Mouse (Mus musculus): ENCODE data around the gene Spag6. TPM values are rescaled to one million over a fixed set of nuclear protein-coding genes. Genes with fewer than 3 reads are reported as not detected.
A peak's percentile ranks its signal among the peaks of the same experiment; 100 is the strongest.

The Spag6 gene
- polyA plus RNA-seq, 1 experiment from 2014 or later, result 0.10 TPM

GRCm38 (mm10) chr2:18718521-18718920 is 24.7 kb downstream of the Spag6 start:
- Histone ChIP-seq H3K9me3 (replicated peaks) (no peaks in the 10 kb centered on the region), H3K4me1 (no peaks in the 10 kb centered on the region), H3K27me3 (ENCODE audit: low read depth, poor library complexity, severe bottlenecking) (no peaks in the 10 kb centered on the region), H3K27ac (replicated peaks) (no peak overlapping the region), H3K36me3 (no peaks in the 10 kb centered on the region), H3K4me3 (no peak overlapping the region)
- WGBS, result 87% methylated on average over 4 of the region's 4 CpGs
- DNase-seq (ENCODE audit: low spot score), result no peak

GRCm38 (mm10) chr2:18722208-18722830 is 28.5 kb downstream of the Spag6 start:
- Histone ChIP-seq H3K4me1 (no peaks in the 10 kb centered on the region), H3K9me3 (replicated peaks) (no peaks in the 10 kb centered on the region), H3K4me3 (no peak overlapping the region), H3K27me3 (ENCODE audit: low read depth, poor library complexity, severe bottlenecking) (no peaks in the 10 kb centered on the region), H3K36me3 (no peaks in the 10 kb centered on the region), H3K27ac (replicated peaks) (no peak overlapping the region)
- 64% methylated on average over 3 of the region's 3 CpGs for WGBS
- DNase-seq (ENCODE audit: low spot score), result no peak

- no peak for DNase-seq (ENCODE audit: low spot score)
- Histone ChIP-seq H3K4me1 (no peaks in the 10 kb centered on the region), H3K36me3 (no peaks in the 10 kb centered on the region), H3K9me3 (replicated peaks) (no peaks in the 10 kb centered on the region), H3K27ac (replicated peaks) (no peak overlapping the region), H3K4me3 (no peak overlapping the region), H3K27me3 (ENCODE audit: low read depth, poor library complexity, severe bottlenecking) (peaks cover 3% of the 10 kb centered on the region; the same call in 1 of the 2 replicates)
- WGBS, result 80% methylated on average over 1 of the region's 1 CpGs
Measured at GRCm38 (mm10) chr2:18724462-18724861, 30.6 kb downstream of the Spag6 start.

GRCm38 (mm10) chr2:18725880-18726279 is 32.0 kb downstream of the Spag6 start:
- WGBS, result 83% methylated on average over 4 of the region's 4 CpGs
- Histone ChIP-seq H3K36me3 (no peaks in the 10 kb centered on the region), H3K4me1 (no peaks in the 10 kb centered on the region), H3K27me3 (ENCODE audit: low read depth, poor library complexity, severe bottlenecking) (peaks cover 3% of the 10 kb centered on the region; the same call in 1 of the 2 replicates), H3K27ac (replicated peaks) (no peak overlapping the region), H3K4me3 (no peak overlapping the region), H3K9me3 (replicated peaks) (no peaks in the 10 kb centered on the region)
- DNase-seq (ENCODE audit: low spot score), result no peak

- 36% methylated on average over 9 of the region's 9 CpGs for WGBS
- Histone ChIP-seq H3K4me3 (no peak overlapping the region), H3K4me1 (peaks cover 22% of the 10 kb centered on the region), H3K36me3 (no peaks in the 10 kb centered on the region), H3K27ac (replicated peaks) (peak overlapping the region; percentile 23; the same call in 1 of the 2 replicates), H3K9me3 (replicated peaks) (no peaks in the 10 kb centered on the region), H3K27me3 (ENCODE audit: low read depth, poor library complexity, severe bottlenecking) (peaks cover 6% of the 10 kb centered on the region; the same call in 1 of the 2 replicates)
- peak; percentile 15 for DNase-seq (ENCODE audit: low spot score)
Measured at GRCm38 (mm10) chr2:18731718-18732117, 37.9 kb downstream of the Spag6 start.

- WGBS, result 29% methylated on average over 5 of the region's 5 CpGs
- DNase-seq (ENCODE audit: low spot score), result peak; percentile 15
Measured at GRCm38 (mm10) chr2:18734394-18735127, 40.7 kb downstream of the Spag6 start.

GRCm38 (mm10) chr2:18737040-18737439 is 43.2 kb downstream of the Spag6 start:
- 67% methylated on average over 8 of the region's 8 CpGs for WGBS
- Histone ChIP-seq H3K9me3 (replicated peaks) (no peaks in the 10 kb centered on the region), H3K27ac (replicated peaks) (no peak overlapping the region), H3K4me3 (no peak overlapping the region), H3K27me3 (ENCODE audit: low read depth, poor library complexity, severe bottlenecking) (peaks cover 3% of the 10 kb centered on the region; the same call in 1 of the 2 replicates), H3K36me3 (no peaks in the 10 kb centered on the region), H3K4me1 (peaks cover 15% of the 10 kb centered on the region)
- no peak for DNase-seq (ENCODE audit: low spot score)

More at GRCm38 (mm10) chr2:18734394-18735127, 40.7 kb downstream of the Spag6 start:
- peak overlapping the region; percentile 63; the same call in 1 of the 2 replicates for H3K27ac ChIP-seq (replicated peaks)
- H3K9me3 ChIP-seq (replicated peaks), result no peaks in the 10 kb centered on the region
- H3K27me3 ChIP-seq (ENCODE audit: low read depth, poor library complexity, severe bottlenecking), result peaks cover 3% of the 10 kb centered on the region; the same call in 1 of the 2 replicates
- peaks cover 22% of the 10 kb centered on the region for H3K4me1 ChIP-seq
- no peak overlapping the region for H3K4me3 ChIP-seq
- no peaks in the 10 kb centered on the region for H3K36me3 ChIP-seq

GRCm38 (mm10) chr2:18739216-18739615 is 45.4 kb downstream of the Spag6 start:
- Histone ChIP-seq H3K36me3 (no peaks in the 10 kb centered on the region), H3K9me3 (replicated peaks) (no peaks in the 10 kb centered on the region), H3K27me3 (ENCODE audit: low read depth, poor library complexity, severe bottlenecking) (peaks cover 3% of the 10 kb centered on the region; the same call in 1 of the 2 replicates), H3K4me1 (peaks cover 12% of the 10 kb centered on the region), H3K4me3 (no peak overlapping the region), H3K27ac (replicated peaks) (no peak overlapping the region)
- no peak for DNase-seq (ENCODE audit: low spot score)
- 67% methylated on average over 2 of the region's 2 CpGs for WGBS

GRCm38 (mm10) chr2:18756144-18756543 is 62.3 kb downstream of the Spag6 start:
- Histone ChIP-seq H3K4me3 (no peak overlapping the region), H3K9me3 (replicated peaks) (no peaks in the 10 kb centered on the region), H3K36me3 (no peaks in the 10 kb centered on the region), H3K27ac (replicated peaks) (no peak overlapping the region), H3K27me3 (ENCODE audit: low read depth, poor library complexity, severe bottlenecking) (peaks cover 5% of the 10 kb centered on the region; the same call in 1 of the 2 replicates), H3K4me1 (no peaks in the 10 kb centered on the region)
- no peak for DNase-seq (ENCODE audit: low spot score)
- 81% methylated on average over 2 of the region's 2 CpGs for WGBS

- no peak for DNase-seq (ENCODE audit: low spot score)
- peaks cover 36% of the 10 kb centered on the region for H3K27me3 ChIP-seq (ENCODE audit: low read depth, poor library complexity, severe bottlenecking)
- peaks cover 16% of the 10 kb centered on the region for H3K4me1 ChIP-seq
- no peaks in the 10 kb centered on the region for H3K36me3 ChIP-seq
- WGBS, result 82% methylated on average over 2 of the region's 2 CpGs
- no peak overlapping the region for H3K4me3 ChIP-seq
- no peak overlapping the region for H3K27ac ChIP-seq (replicated peaks)
- no peaks in the 10 kb centered on the region for H3K9me3 ChIP-seq (replicated peaks)
Measured at GRCm38 (mm10) chr2:18764846-18765245, 71.0 kb downstream of the Spag6 start.

- no peak overlapping the region for H3K27ac ChIP-seq (replicated peaks)
- no peaks in the 10 kb centered on the region for H3K9me3 ChIP-seq (replicated peaks)
- 65% methylated on average over 12 of the region's 12 CpGs for WGBS
- H3K4me3 ChIP-seq, result no peak overlapping the region
- H3K4me1 ChIP-seq, result peaks cover 16% of the 10 kb centered on the region
- DNase-seq (ENCODE audit: low spot score), result no peak
- no peaks in the 10 kb centered on the region for H3K36me3 ChIP-seq
- H3K27me3 ChIP-seq (ENCODE audit: low read depth, poor library complexity, severe bottlenecking), result peaks cover 35% of the 10 kb centered on the region
Measured at GRCm38 (mm10) chr2:18765481-18766249, 71.8 kb downstream of the Spag6 start.

- Histone ChIP-seq H3K27me3 (ENCODE audit: low read depth, poor library complexity, severe bottlenecking) (peaks cover 28% of the 10 kb centered on the region), H3K4me3 (peak overlapping the region; percentile 76), H3K4me1 (peaks cover 16% of the 10 kb centered on the region), H3K27ac (replicated peaks) (peak overlapping the region; percentile 97), H3K9me3 (replicated peaks) (peaks cover 4% of the 10 kb centered on the region; the same call in 1 of the 2 replicates), H3K36me3 (no peaks in the 10 kb centered on the region)
- DNase-seq (ENCODE audit: low spot score), result no peak
- 46% methylated on average over 4 of the region's 4 CpGs for WGBS
Measured at GRCm38 (mm10) chr2:18766441-18766820, 72.6 kb downstream of the Spag6 start.

Measured in midbrain, embryonic 10.5 days (tissue).